Comparison of ENCODE assay signal across 10 mouse cellular contexts in genomic region chr4:138339963-138340362, GRCm38 (mm10). TPM values are rescaled to one million over a fixed set of nuclear protein-coding genes. Genes with fewer than 3 reads are reported as not detected.
DNase-seq lines count a peak whose midpoint lies in the region; ATAC-seq and TF ChIP-seq lines count a peak whose summit lies in the region.
"Had no signal": no experiment of that assay in that cellular context is flagged by ENCODE, and none has a peak within 500 bp of the region (broad histone marks: within the 10 kb centered on the region; RNA-seq: fewer than 3 reads in every experiment).

No protein-coding gene starts in this region.

- H3K4me2 ChIP-seq in kidney, embryonic 15.5 days, result no peak overlapping the region
- H3K4me2 ChIP-seq: embryonic facial prominence, embryonic 13.5 days; neural tube, embryonic 13.5 days had no signal

- no peak overlapping the region for H3K27ac ChIP-seq in kidney, embryonic 15.5 days
- H3K27ac ChIP-seq: embryonic facial prominence, embryonic 13.5 days; neural tube, embryonic 13.5 days had no signal

- peak; percentile 46 to 66 for DNase-seq in kidney, adult 8-10 months
- DNase-seq in CD4-positive helper T cell, adult 2 months (ENCODE audit: low read depth, low spot score), result peak; percentile 26
- peak; percentile 47 for DNase-seq in MN1 (ENCODE audit: low spot score)
- DNase-seq in embryo, embryonic 10 days (ENCODE audit: low spot score), result peak; percentile 62
- DNase-seq in lung, adult 2 months, result peak; percentile 48
- DNase-seq in ovary, postnatal 36 days (ENCODE audit: low spot score), result no peak

- TF ChIP-seq CTCF in lung, adult 2 months (IDR thresholded peaks at IDR 0.05; ENCODE audit: insufficient read depth, low read length), result no peak

- no peaks in the 10 kb centered on the region for H3K9me3 ChIP-seq in kidney, embryonic 15.5 days (replicated peaks)
- H3K9me3 ChIP-seq: embryonic facial prominence, embryonic 13.5 days; neural tube, embryonic 13.5 days had no signal

- no peak for ATAC-seq in kidney, embryonic 15.5 days (replicated peaks; ENCODE audit: low FRiP score)
- ATAC-seq in megakaryocyte, adult 5-6 weeks (ENCODE audit: poor library complexity, severe bottlenecking), result no peak

- H3K27me3 ChIP-seq in kidney, embryonic 15.5 days, result no peaks in the 10 kb centered on the region
- H3K27me3 ChIP-seq: embryonic facial prominence, embryonic 13.5 days; neural tube, embryonic 13.5 days had no signal

- TF ChIP-seq POLR2A in lung, adult 2 months (IDR thresholded peaks at IDR 0.05; ENCODE audit: borderline replicate concordance, extremely low read depth, low read depth, low read length), result no peak

- peaks cover 20% of the 10 kb centered on the region for H3K4me1 ChIP-seq in kidney, embryonic 15.5 days
- H3K4me1 ChIP-seq in lung, adult 2 months (ENCODE audit: control insufficient read depth, insufficient read depth, low read length), result no peaks in the 10 kb centered on the region

- H3K9ac ChIP-seq in kidney, embryonic 15.5 days, result no peak overlapping the region
- H3K9ac ChIP-seq: embryonic facial prominence, embryonic 13.5 days; neural tube, embryonic 13.5 days had no signal

- H3K4me3 ChIP-seq in kidney, embryonic 15.5 days (replicated peaks), result no peak overlapping the region
- H3K4me3 ChIP-seq in lung, adult 2 months (replicated peaks; ENCODE audit: extremely low read depth, low read depth, low read length), result no peak overlapping the region
- H3K4me3 ChIP-seq: embryonic facial prominence, embryonic 13.5 days; neural tube, embryonic 13.5 days had no signal

- WGBS in kidney, embryonic 15.5 days, result 37% methylated on average over 4 of the region's 4 CpGs
- WGBS in lung, adult 2 months, result 26% methylated on average over 4 of the region's 4 CpGs

- H3K36me3 ChIP-seq in kidney, embryonic 15.5 days, result no peaks in the 10 kb centered on the region
- H3K36me3 ChIP-seq: embryonic facial prominence, embryonic 13.5 days; neural tube, embryonic 13.5 days had no signal

RNA-seq across cellular contexts. Expression of gene Pink1, which starts 13.9 kb away (rescaled TPM):
- polyA plus RNA-seq in kidney, embryonic 15.5 days (2015; fragmentation: Nextera tagmentation; extraction: Ambion mirVana), result 47.5 and 50.3 TPM in 2 replicates
- 178 and 182 TPM in 2 replicates for polyA plus RNA-seq in lung, adult 2 months (2012; rRNA removed)
- total RNA-seq in megakaryocyte, adult 5-6 weeks (2015), result 26.9 and 31.8 TPM in 2 replicates
- 29.8 and 32.2 TPM in 2 replicates for total RNA-seq in megakaryocyte, adult 5-6 weeks (2017)

RNA-seq across cellular contexts. Expression of gene Cda, which starts 27.8 kb away (rescaled TPM):
- polyA plus RNA-seq in kidney, embryonic 15.5 days (2015; fragmentation: Nextera tagmentation; extraction: Ambion mirVana), result 21.3 and 22.0 TPM in 2 replicates
- 2.6 and 2.9 TPM in 2 replicates for polyA plus RNA-seq in lung, adult 2 months (2012; rRNA removed)
- not detected in 2 replicates for total RNA-seq in megakaryocyte, adult 5-6 weeks (2015)
- not detected in 2 replicates for total RNA-seq in megakaryocyte, adult 5-6 weeks (2017)

RNA-seq across cellular contexts. Expression of gene Ddost, which starts 35.4 kb away (rescaled TPM):
- 365 and 386 TPM in 2 replicates for polyA plus RNA-seq in kidney, embryonic 15.5 days (2015; fragmentation: Nextera tagmentation; extraction: Ambion mirVana)
- 194 and 198 TPM in 2 replicates for polyA plus RNA-seq in lung, adult 2 months (2012; rRNA removed)
- 137 and 143 TPM in 2 replicates for total RNA-seq in megakaryocyte, adult 5-6 weeks (2015)
- 100 and 102 TPM in 2 replicates for total RNA-seq in megakaryocyte, adult 5-6 weeks (2017)

RNA-seq across cellular contexts. Expression of gene Fam43b, which starts 56.4 kb away (rescaled TPM):
- not detected in 2 replicates for polyA plus RNA-seq in kidney, embryonic 15.5 days (2015; fragmentation: Nextera tagmentation; extraction: Ambion mirVana)
- polyA plus RNA-seq in lung, adult 2 months (2012; rRNA removed), result not detected in 2 replicates
- not detected in 2 replicates for total RNA-seq in megakaryocyte, adult 5-6 weeks (2015)
- not detected in 2 replicates for total RNA-seq in megakaryocyte, adult 5-6 weeks (2017)
